Mouse (Mus musculus): Measurements from ENCODE around the gene Traf3ip2.

- TF ChIP-seq CTCF (IDR thresholded peaks at IDR 0.05; ENCODE audit: control insufficient read depth, insufficient read depth, insufficient read length) (no peak), MYOG (IDR thresholded peaks at IDR 0.05; ENCODE audit: control insufficient read depth, extremely low read depth, insufficient read length) (no peak), CEBPB (IDR thresholded peaks at IDR 0.05; ENCODE audit: low read depth) (no peak), USF1 (IDR thresholded peaks at IDR 0.05; ENCODE audit: low read depth) (no peak), MAX (IDR thresholded peaks at IDR 0.05) (no peak)
These were observed 6.3 kb upstream of the Traf3ip2 start for GRCm38 (mm10) chr10:39606434-39606833.
